Mouse (Mus musculus): ENCODE measurements around the gene Hmcn2. TPM values are rescaled to one million over a fixed set of nuclear protein-coding genes. Genes with fewer than 3 reads are reported as not detected.

Gene Hmcn2
- polyA plus RNA-seq, 1 experiment from 2014 or later: 0.49 TPM

DNA sequence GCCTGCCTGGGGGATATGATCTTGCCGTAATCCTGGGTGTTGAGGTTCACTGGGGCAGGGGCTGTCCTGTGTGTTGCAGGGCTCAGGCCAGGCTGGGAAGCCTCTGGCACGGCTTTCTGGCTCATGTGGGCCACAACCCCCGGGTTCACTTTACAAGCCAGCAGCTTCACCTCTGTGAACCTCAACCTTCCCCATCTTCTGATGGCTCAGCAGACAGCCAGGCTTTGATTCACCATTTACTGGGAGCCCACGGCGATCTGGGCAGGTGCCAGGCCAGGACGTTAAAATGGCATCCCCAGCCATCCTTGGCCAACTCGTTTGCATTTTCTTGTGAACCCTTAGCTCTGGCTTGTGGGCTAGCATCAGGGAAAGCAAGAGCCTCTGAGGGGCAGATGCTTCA lies 155.3 kb downstream of the Hmcn2 start:
- Histone ChIP-seq H3K27me3 (replicated peaks) (peaks cover 53% of the 10 kb centered on the region), H3K4me3 (peak overlapping the region; percentile 44), H3K4me2 (peak overlapping the region; percentile 85), H3K4me1 (replicated peaks) (peaks cover 14% of the 10 kb centered on the region), H3K9ac (peak overlapping the region; percentile 55; the same call in 1 of the 2 replicates), H3K9me3 (replicated peaks) (no peaks in the 10 kb centered on the region), H3K36me3 (no peaks in the 10 kb centered on the region), H3K27ac (ENCODE audit: poor library complexity, severe bottlenecking) (no peak overlapping the region)
- WGBS: 41% methylated on average over 7 of the region's 7 CpGs
- ATAC-seq (ENCODE audit: insufficient number of reproducible peaks, low FRiP score): no peak

DNA sequence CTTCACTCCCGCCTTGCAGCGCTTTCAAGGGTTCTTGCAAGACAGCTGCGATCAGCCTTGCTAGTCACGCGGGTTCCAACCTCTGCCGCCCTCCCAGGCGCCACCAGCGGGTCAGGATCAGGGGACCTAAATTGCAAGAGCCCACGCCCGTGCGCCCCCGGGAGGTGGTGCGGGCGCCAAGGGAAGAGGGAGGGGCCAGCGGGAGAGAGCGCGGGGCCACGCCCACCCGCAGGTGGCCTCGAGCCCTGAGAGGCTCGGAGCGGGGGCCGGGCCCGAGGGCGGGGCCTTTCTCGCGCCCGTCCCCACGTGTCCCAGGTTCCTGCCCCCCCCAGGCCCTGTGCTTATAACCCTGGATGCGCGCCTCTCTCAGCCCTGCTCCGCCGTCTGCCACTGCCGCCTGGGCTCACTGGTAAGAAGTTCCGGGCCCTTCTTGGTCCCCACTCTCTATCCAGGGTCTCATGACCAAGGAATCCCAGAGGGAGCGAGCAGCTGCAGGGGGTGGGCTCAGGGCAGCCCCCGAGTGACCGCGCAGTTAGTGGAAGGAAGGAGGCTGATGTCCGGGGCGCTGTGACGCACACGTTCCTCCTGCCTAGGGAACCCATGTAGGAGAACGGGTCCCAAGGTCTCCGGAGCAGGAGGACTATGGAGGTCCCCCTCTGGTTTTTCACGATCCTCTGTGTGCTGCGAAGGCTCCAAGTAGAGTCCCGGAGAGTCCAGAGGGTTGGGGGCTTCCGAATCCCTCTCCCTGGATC lies 155.9 kb downstream of the Hmcn2 start, which contains the start of gene Ass1:
Gene Ass1 (plus strand): TSS at position 277 of the 752 bp plus-strand sequence.
- WGBS: under 1% methylated on average over 45 of the region's 49 CpGs

DNA sequence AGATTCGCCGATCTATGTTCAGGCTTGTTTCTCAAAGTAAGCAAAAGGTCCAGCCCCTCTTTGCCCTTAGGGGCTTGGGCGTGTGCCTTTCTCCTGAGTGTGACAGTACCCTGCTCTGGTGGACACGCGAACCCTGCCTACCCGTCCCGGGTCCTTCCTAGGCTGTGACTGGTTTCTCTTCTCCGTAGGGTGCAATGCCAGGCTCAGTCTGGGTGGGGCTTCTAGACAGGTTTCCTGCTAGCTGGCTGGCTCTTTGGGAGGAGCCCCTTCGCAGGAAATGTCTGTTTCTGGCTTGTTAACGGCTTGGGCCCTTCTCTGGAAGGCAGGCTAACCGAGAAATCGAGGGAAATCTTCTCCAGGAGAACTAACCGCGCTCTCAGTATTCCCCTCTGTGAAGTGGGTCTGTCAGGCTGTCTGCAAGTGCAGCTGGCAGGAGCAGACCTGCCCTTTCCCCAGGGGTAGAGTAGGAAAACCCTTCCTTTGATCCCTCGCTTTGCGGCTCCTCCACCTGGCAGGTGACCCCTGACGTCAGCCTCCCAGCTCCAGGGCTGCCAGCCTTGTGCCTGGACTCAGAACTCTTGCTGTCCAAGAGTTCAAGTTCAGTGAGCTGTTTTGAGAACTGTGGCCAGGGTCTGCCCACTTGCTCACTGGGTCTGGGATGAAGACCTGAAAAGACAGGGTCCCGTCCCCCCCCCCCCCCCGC lies 156.6 kb downstream of the Hmcn2 start:
- H3K36me3 ChIP-seq: no peaks in the 10 kb centered on the region
- ATAC-seq (ENCODE audit: insufficient number of reproducible peaks, low FRiP score): peak; percentile 43; the same call in 1 of the 2 replicates
- peaks cover 14% of the 10 kb centered on the region for H3K4me1 ChIP-seq (replicated peaks)
- H3K4me3 ChIP-seq: peak overlapping the region; percentile 44
- no peak overlapping the region for H3K27ac ChIP-seq (ENCODE audit: poor library complexity, severe bottlenecking)
- H3K9ac ChIP-seq: peak overlapping the region; percentile 55
- peaks cover 46% of the 10 kb centered on the region for H3K27me3 ChIP-seq (replicated peaks)
- H3K9me3 ChIP-seq (replicated peaks): no peaks in the 10 kb centered on the region
- 10% methylated on average over 17 of the region's 19 CpGs for WGBS
- peak overlapping the region; percentile 85 for H3K4me2 ChIP-seq

More for the DNA sequence above, 155.9 kb downstream of the Hmcn2 start, which contains the start of gene Ass1:
- H3K9ac ChIP-seq: peak within 1 kb of the TSS; percentile 55
- H3K4me1 ChIP-seq (replicated peaks): peaks cover 14% of the 10 kb centered on the region
- H3K27me3 ChIP-seq (replicated peaks): peaks cover 47% of the 10 kb centered on the region
- peak; percentile 81 for ATAC-seq (ENCODE audit: insufficient number of reproducible peaks, low FRiP score)
- H3K4me2 ChIP-seq: peak within 1 kb of the TSS; percentile 85
- no peaks in the 10 kb centered on the region for H3K36me3 ChIP-seq
- no peaks in the 10 kb centered on the region for H3K9me3 ChIP-seq (replicated peaks)
- peak within 1 kb of the TSS; percentile 44 for H3K4me3 ChIP-seq
- no peak within 1 kb of the TSS for H3K27ac ChIP-seq (ENCODE audit: poor library complexity, severe bottlenecking)

DNA sequence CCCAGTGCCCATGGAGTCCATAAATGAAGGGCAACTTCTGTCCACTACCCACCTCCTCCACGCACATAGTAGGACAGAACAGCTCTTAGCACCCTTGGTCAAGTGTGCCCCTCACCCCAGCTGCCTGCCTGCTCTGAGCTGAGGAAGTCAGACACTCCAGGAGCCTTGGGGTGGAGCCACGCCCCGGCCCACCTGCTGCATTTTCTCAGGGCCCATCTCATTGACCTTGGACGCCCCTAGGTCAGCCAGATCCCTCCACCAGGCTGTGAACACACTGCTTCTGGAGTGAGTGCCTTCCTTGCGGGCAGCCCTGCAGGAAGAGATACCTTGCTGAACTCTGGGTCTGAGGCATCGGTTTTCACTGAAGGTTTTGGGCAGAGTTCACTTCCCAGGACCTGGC lies 157.4 kb downstream of the Hmcn2 start:
- Histone ChIP-seq H3K4me3 (no peak overlapping the region), H3K36me3 (no peaks in the 10 kb centered on the region), H3K27me3 (replicated peaks) (peaks cover 46% of the 10 kb centered on the region), H3K9ac (no peak overlapping the region), H3K4me1 (replicated peaks) (peaks cover 16% of the 10 kb centered on the region), H3K4me2 (no peak overlapping the region), H3K27ac (ENCODE audit: poor library complexity, severe bottlenecking) (no peak overlapping the region), H3K9me3 (replicated peaks) (no peaks in the 10 kb centered on the region)
- 52% methylated on average over 6 of the region's 6 CpGs for WGBS
- no peak for ATAC-seq (ENCODE audit: insufficient number of reproducible peaks, low FRiP score)

DNA sequence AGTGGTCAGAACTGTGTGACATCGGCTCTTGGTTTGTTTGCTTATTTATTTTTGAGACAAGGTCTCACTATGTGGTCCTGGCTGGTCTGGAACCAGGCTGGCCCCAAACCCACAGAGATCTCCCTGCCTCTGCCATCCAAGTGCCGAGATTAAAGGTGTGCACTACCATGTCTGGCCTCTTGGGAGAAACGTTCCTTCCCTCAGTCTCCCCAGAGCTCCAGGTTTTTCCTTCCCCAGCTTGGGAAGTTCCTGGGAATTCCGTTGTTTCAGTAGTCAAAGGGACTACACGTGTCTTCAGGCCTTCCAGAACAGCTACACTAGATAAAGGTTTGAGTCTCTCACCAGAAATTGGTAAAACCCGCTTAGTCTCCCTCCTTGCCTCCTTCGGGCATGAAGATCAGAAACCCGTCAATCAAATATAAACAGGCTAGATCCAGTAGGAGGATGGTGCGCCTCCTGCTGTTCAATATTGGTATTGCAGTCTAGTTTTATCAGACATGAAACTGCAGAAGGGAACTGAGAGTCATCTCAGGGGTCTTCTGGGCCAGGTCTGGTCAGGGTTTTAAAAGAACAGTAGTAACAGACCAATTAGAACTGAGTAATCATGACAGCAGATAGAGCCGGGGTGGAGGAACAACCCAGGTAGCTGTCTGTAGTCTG lies 158.3 kb downstream of the Hmcn2 start:
- Histone ChIP-seq H3K27ac (ENCODE audit: poor library complexity, severe bottlenecking) (no peak overlapping the region), H3K27me3 (replicated peaks) (peaks cover 44% of the 10 kb centered on the region), H3K4me2 (no peak overlapping the region), H3K4me1 (replicated peaks) (peaks cover 16% of the 10 kb centered on the region), H3K36me3 (no peaks in the 10 kb centered on the region), H3K9ac (no peak overlapping the region), H3K4me3 (no peak overlapping the region), H3K9me3 (replicated peaks) (no peaks in the 10 kb centered on the region)
- 38% methylated on average over 10 of the region's 10 CpGs for WGBS
- ATAC-seq (ENCODE audit: insufficient number of reproducible peaks, low FRiP score): no peak

DNA sequence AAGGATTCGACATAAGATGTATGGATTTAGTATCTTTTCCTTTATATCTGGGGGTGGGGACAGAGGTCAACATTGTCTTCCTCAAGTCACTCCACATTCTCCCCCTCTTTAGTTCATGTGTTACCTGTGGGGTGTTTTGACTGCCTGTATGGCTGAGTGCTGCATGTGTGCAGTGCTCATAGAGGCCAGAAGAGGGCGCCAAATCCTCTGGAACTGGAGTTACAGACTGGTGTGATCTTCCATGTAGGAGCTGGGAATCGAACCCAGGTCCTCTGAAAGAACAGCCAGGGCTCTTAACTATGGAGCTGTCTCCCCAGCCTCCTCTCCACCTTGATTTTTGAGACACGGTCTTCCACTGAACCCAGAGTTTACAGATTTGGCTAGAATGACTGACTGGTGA lies 159.7 kb downstream of the Hmcn2 start:
- peaks cover 16% of the 10 kb centered on the region for H3K4me1 ChIP-seq (replicated peaks)
- no peak overlapping the region for H3K27ac ChIP-seq (ENCODE audit: poor library complexity, severe bottlenecking)
- H3K4me2 ChIP-seq: no peak overlapping the region
- H3K9me3 ChIP-seq (replicated peaks): no peaks in the 10 kb centered on the region
- no peaks in the 10 kb centered on the region for H3K36me3 ChIP-seq
- 60% methylated on average over 4 of the region's 4 CpGs for WGBS
- ATAC-seq (ENCODE audit: insufficient number of reproducible peaks, low FRiP score): no peak
- H3K4me3 ChIP-seq: no peak overlapping the region
- peaks cover 31% of the 10 kb centered on the region for H3K27me3 ChIP-seq (replicated peaks)
- no peak overlapping the region for H3K9ac ChIP-seq

DNA sequence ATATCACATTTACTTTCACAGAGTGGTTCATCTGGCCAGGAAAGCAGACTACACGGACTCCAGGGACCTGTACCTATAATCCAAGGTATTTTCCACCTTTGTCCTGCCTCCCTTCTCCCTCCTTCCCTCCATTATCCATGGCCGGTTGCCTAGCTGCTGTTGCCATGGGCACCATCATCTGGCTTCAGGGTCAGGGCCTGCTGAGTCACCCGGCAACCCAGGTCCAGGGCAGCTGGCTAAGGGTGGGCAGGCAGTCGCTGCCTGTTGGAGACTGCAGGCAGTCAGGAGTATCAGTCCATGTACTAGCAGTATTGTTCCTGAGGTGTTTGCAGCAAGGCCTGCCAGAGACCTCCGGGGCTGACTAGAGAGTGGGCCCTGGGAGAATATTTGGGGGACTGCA lies 160.5 kb downstream of the Hmcn2 start:
- peaks cover 31% of the 10 kb centered on the region for H3K27me3 ChIP-seq (replicated peaks)
- 82% methylated on average over 5 of the region's 5 CpGs for WGBS
- H3K4me3 ChIP-seq: no peak overlapping the region
- no peaks in the 10 kb centered on the region for H3K9me3 ChIP-seq (replicated peaks)
- H3K36me3 ChIP-seq: no peaks in the 10 kb centered on the region
- H3K9ac ChIP-seq: no peak overlapping the region
- peaks cover 15% of the 10 kb centered on the region for H3K4me1 ChIP-seq (replicated peaks)
- no peak overlapping the region for H3K27ac ChIP-seq (ENCODE audit: poor library complexity, severe bottlenecking)
- no peak overlapping the region for H3K4me2 ChIP-seq
- no peak for ATAC-seq (ENCODE audit: insufficient number of reproducible peaks, low FRiP score)

DNA sequence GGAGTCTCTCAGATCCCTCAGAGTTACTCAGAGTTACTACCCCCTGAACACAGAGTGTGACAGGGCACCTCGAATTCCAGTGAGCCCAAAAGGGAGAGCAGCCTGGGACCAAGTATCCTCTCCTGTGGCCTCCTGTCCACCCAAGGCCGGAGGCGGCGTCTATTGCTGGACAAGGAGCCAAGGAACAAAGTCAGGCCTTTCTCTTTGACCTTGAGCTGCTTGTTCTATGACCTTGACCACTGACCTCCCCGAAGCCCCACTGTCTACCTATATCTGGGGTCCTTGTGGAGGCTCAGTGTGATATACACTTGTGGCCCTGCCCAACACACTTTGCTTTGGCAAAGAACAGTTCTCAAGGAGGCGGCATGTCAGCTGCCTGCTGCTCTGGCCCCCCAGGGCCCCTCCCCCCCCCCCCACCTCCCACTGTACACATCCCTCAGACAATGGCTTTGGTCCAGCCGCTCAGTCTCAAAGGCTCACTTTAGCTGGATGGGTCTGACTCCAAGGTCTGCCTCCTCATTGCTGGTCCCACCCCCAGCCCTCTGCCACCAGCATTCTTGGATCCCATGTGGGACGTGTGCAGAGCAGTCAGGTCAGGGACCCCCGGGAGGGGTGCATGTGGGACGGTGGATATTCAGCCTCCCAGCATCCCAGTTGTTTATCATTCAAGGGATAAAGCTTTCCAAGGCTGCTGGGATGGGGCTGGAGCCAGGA lies 162.0 kb downstream of the Hmcn2 start:
- no peak overlapping the region for H3K27ac ChIP-seq (ENCODE audit: poor library complexity, severe bottlenecking)
- 65% methylated on average over 10 of the region's 10 CpGs for WGBS
- no peaks in the 10 kb centered on the region for H3K9me3 ChIP-seq (replicated peaks)
- ATAC-seq (ENCODE audit: insufficient number of reproducible peaks, low FRiP score): no peak
- no peak overlapping the region for H3K4me3 ChIP-seq
- no peaks in the 10 kb centered on the region for H3K36me3 ChIP-seq
- H3K9ac ChIP-seq: no peak overlapping the region
- peaks cover 27% of the 10 kb centered on the region for H3K27me3 ChIP-seq (replicated peaks)
- no peak overlapping the region for H3K4me2 ChIP-seq
- H3K4me1 ChIP-seq (replicated peaks): 0 out of 2 replicates have a peak, but pooled peaks cover 3% of the 10 kb centered on the region

DNA sequence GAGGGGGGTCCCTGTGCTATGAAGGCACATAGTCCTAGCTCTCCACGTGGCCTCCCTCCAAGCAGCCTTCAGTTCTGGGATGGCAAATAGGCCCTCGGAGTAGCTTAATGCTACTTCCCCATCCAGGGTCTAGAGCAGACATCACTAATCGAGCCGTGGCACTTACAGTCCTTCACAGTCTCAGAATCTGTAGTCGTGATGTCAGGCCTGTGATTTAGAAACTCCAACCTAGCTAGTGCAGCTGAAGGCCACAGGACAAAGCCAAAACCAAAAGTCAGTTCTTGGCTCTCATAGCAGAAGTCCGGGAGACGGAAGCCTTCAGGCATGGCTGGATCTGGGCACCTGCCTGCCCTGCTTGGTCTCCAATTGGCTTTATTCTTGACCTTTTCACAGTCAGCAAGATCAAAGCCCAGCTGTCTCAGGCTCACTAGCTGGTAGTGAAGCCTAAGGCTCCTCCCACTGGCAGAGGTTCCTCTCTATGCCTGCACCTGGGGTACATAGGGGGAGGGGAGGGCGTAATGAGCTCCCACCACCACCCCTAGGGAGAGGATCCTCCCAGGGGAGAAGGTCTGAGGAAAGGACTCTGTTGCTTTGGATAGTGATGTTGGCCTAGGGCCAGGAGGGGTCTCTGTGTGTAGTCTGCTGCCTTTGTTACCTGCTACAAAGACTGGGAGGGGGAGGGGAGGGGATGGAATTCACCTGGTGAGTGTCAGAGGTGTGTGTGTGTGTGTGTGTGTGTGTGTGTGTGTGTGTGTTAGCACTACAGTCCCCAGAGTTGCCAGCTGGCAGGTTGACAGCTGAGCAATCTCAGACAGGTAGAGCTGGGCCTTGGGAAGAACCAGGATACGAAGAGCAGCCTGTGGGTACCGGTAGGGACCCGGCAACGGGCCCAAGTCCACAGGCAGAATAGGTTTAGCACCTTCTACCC lies 163.3 kb downstream of the Hmcn2 start:
- WGBS: 76% methylated on average over 12 of the region's 12 CpGs
- peaks cover 16% of the 10 kb centered on the region for H3K27me3 ChIP-seq (replicated peaks)
- H3K9me3 ChIP-seq (replicated peaks): no peaks in the 10 kb centered on the region
- H3K4me3 ChIP-seq: no peak overlapping the region
- ATAC-seq (ENCODE audit: insufficient number of reproducible peaks, low FRiP score): no peak
- H3K36me3 ChIP-seq: no peaks in the 10 kb centered on the region
- H3K9ac ChIP-seq: no peak overlapping the region
- H3K4me1 ChIP-seq (replicated peaks): 0 out of 2 replicates have a peak, but pooled peaks cover 3% of the 10 kb centered on the region
- H3K27ac ChIP-seq (ENCODE audit: poor library complexity, severe bottlenecking): no peak overlapping the region
- no peak overlapping the region for H3K4me2 ChIP-seq
